Mouse (Mus musculus): ENCODE measurements around the gene Srebf2. TPM values are rescaled to one million over a fixed set of nuclear protein-coding genes. Genes with fewer than 3 reads are reported as not detected.

Srebf2 gene
- polyA plus RNA-seq, 2 experiments from 2014 or later, result 32.6 to 51.4 TPM

GRCm38 (mm10) chr15:82156902-82157301 lies 9.9 kb downstream of the Srebf2 start:
- ATAC-seq, result no peak

DNA sequence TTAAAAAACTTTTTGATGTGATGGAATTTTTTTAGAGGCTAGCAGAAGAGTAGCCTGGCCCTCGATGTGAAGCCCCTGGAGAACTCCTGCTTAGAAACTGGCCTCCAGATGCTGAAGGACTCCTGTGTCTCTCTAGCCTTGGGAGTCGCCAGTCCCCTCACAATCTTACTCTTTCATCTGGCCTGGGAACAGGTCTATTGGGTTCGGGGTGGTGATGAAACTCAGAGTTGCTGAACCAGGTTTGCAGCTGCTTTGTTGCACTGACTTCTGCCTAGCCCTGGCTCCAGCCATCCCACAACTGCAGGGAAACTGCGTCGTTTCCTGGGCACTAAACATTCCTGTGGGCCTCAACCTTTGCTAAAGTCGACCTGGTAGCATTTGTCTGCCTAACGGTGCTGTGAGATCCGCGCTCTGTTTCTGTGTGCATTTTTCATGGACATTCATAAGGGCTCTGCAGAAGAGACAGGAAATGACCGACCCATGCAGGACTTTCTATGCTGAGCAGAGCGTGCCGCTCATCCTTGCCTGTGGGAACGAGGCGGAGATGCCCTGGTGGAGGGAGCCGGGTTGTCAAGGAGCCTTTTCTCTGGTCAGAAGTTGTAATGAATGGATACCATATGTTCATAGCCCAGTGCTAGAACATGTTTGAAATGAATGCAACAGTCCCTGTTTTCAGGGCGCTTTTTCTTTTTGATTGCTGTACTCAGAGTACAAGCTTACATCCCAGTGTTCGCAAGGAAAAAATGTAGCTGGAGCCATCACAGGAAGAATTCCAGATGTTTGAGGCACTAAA lies 11.5 kb downstream of the Srebf2 start:
- no peak for ATAC-seq

GRCm38 (mm10) chr15:82159471-82159870 lies 12.5 kb downstream of the Srebf2 start:
- ATAC-seq, result no peak

DNA sequence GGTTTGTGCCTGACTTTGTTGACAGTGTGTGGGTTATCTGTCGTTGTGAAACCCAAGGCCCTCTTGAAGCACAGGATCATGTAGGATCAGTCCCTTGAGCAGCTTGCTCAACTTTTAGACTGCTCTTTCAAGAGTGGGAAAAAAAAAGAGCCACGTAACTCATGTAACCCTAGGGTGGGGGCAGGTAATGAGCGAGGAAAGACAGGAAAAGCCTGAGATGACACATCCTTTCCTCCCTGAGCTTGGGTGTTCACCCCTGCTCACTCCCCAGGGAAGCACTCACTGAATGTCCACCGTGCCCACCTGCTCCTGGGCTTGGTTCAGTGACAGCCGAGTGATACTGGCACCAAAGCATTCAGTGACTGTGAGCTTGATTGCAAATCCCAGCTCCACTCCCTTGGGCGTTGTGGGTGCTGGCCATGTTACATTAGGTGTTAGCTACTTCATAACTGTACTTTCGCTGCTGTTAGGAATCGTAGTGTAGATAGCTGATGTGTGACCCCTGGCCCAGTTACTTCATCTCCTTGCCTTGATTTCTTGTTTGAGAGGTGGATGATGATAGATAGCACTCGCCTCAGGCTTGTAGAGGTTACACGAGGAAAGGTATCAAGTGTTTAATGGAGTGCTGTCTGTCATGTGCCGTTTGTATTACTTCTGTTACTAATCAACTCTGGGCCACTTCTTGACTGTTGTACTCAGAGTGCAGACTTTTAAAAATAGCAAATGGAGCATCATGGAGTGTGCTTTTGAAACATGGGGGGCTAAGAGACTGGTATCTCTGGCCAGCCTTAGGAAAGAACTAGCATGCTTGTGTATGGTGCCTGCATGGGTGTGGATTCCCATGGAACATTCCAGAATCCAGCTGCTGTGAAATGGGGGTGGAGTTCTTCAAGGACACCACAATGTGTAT lies 14.0 kb downstream of the Srebf2 start:
- no peak for ATAC-seq

DNA sequence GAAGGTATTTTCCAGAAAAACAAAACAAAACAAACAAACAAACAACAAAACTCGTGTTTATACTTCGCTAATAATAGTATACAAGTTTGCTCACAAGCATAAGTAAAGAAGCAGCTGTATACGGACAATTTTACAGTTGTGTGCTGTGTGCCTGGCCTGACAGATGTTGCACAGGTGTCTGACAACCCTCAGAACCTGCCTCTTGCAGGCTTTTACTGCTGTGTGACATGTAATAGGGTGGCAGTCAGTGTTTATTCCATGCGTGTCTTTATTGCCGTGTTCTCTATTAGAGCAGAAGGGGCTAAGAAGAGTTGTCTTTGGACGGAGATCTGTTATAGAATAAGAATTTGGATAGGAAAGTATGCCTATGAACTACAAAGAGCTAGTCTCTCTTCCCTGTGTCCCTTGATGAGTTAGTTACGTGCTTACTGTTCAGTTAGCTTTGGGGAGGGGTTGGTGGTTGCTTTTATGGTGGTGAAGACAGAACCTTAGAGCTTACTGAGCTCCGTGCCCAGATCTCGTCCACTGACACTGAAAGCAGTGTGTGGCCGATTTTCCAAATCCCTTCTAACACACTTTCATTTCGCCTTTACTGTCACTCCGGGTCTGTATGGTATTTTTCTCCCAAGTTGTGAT lies 15.1 kb downstream of the Srebf2 start:
- ATAC-seq, result no peak

GRCm38 (mm10) chr15:82163356-82164060 lies 16.5 kb downstream of the Srebf2 start:
- no peak for ATAC-seq

DNA sequence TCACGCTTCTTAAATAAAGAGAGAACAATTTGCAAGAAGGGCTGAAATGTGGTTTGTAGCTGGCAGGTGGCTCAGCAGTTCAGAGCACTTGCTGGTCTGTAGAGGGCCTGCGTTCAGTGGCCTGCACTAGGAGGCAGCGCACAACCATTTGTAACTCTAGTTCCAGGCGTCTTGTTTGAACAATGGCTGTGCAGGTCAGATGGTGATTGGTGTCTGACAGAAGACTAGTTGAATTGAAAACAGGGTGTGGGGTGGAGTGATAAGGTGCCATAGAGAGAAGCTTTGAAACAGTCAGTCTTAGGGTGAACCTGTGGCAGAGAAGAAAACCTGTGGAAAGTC lies 17.0 kb downstream of the Srebf2 start:
- ATAC-seq, result no peak

- ATAC-seq, result no peak
Measured at GRCm38 (mm10) chr15:82164496-82164895, 17.5 kb downstream of the Srebf2 start.

DNA sequence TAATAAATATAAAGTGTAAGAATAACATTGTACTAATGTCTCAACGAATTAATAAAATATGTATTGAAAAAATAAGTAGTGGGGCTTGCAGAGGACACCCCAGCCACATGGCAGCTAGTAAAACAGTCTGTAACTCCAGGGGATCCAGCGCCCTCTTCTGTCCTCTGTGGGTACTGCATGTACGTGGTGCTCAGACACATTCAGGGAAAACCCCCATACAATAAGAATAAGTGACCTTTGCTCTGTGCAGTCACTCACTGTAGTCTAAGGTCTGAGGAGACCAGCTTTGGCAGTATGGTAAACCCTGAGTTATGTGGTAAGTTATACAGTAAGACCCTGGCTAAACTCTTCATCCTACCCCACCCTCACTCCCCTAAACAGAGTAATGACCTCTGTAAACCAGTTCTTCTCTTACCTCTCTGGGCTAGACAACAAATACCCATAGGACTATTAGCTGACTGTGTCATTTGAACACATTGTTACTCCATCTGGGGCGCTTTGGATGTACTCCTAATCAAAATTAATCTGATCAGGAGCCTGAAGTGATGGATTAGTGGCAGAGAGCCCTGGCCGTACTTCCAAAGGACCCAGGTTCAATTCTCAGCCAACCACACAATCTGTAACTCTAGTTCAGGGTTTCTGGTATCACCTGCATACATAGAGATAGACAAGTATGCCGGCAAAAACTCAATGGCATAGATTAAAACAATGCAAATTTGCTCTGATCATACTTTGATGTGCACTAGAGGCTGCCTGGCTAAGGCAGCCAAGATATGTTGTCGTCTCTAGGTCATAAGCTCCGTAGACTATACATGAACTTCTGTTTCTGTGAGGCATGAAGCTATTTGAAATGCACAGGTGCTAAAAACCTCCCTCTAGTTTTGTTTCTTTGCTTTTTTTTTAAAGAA lies 18.6 kb downstream of the Srebf2 start:
- peak; percentile 27 for ATAC-seq

GRCm38 (mm10) chr15:82166240-82167100 lies 19.5 kb downstream of the Srebf2 start:
- ATAC-seq, result peak; percentile 68

DNA sequence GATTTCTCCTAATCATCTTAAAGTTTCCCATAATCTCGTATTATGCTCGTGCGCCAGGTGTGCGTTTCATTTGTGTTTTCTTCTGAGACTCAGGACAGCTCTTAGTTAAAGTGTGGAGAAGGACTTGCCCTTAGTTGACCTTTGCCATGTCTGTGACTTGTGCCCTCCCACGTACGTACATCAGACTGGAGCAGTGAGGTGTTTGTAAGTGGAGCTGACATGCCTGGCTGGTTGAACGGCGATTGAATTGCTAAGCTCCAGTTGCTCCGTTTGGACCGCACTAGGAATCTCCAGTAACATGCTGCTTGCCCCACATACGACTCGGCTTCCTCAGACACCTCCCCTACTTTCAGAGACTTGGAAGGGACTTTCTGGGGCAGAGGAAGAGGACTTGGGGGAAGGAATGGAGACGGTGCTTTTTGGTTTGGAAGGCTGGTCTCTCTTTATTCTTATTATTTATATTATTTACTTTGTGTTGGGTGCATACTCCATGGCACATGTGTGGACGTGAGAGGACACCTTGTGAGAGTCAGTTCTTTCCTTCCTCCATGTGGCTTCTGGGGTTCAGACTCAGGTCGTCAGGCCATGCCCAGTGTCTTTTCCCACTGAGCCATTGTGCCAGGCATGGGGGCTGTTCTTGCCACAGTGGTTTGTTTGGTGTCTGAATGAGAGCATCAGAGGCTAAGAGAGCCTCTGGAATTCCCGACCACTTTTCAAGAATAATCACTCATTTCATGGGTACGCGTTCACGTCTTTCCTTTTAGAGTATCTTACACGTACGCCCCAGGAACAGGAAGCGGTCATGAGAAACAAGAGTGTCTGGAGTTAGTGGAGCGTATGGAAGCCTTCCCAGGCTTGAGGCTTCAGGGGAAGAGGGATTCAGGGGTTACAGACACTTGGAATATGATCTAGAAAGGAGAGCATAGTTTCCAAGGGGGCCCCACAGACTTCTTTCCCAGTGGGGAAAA lies 20.5 kb downstream of the Srebf2 start:
- no peak for ATAC-seq

DNA sequence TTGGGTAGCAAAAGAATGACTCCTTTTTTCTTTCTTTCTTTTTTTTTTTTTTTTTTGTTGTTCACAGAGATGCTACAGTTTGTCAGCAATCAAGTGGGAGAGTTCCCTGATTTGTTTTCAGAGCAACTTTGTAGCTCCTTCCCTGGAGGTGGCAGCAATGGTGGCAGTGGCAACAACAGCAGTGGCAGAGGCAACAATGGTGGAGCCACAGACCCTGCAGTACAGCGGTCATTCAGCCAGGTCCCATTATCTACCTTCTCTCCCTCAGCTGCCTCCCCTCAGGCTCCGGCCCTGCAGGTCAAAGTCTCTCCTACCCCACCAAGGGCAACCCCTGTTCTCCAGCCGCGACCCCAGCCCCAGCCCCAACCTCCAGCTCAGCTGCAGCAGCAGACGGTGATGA lies 22.7 kb downstream of the Srebf2 start:
- no peak for ATAC-seq

DNA sequence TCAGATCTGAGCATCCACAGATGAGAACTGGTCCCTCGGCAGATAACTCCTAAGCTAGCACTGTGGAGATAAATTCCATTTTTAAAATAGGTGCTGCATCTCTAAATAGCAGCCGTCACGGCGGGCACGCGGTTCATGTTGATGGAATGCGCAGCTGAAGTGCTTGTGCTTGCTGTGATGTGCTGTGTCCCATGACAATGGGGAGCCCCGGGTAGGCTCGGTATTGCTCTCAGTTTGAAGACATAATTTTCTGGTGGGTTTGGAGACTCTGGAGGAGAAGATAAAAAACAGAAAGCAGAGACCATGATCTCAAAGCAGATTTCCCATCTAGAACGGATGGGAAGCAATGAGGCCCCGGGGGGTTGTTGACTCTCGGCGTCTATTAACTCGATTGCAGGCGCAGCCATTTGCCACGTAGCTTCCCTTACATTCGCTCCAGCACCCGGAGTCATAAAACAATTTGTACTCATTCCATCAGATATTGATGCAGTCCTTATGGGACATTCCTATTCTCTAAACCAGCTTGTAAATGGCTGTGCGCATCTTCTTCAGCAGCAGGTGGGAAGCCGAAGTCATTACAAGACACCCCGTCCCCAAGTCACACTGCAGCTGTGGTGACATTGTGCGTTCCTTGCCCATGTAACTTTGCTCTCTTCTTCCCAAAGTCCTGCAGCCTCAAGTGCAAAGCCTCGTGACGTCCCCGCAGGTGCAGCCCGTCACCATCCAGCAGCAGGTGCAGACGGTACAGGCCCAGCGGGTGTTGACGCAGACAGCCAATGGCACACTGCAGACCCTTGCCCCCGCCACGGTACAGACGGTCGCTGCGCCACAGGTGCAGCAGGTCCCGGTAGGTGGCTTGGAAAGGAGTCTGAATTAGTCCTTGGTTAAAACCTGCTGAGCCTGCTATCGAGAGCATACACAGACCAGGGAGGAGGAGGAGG lies 23.7 kb downstream of the Srebf2 start:
- ATAC-seq, result no peak

DNA sequence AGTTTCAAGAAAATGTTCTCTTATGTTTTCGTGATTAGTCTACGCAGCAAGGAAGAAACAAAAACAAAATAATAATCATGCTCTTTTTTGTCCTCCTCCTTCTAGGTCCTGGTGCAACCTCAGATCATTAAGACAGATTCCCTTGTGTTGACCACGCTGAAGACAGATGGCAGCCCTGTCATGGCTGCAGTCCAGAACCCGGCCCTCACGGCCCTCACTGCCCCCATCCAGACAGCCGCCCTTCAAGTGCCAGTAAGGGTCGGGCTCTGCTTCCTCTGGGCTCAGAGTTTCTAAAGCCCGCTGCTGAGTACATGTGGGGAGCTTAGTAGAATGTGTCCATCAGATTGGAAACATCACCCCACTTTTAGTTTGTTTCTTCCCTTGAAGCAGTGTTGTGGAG lies 25.7 kb downstream of the Srebf2 start:
- ATAC-seq, result no peak

- no peak for ATAC-seq
Measured at GRCm38 (mm10) chr15:82175091-82175490, 28.1 kb downstream of the Srebf2 start.

DNA sequence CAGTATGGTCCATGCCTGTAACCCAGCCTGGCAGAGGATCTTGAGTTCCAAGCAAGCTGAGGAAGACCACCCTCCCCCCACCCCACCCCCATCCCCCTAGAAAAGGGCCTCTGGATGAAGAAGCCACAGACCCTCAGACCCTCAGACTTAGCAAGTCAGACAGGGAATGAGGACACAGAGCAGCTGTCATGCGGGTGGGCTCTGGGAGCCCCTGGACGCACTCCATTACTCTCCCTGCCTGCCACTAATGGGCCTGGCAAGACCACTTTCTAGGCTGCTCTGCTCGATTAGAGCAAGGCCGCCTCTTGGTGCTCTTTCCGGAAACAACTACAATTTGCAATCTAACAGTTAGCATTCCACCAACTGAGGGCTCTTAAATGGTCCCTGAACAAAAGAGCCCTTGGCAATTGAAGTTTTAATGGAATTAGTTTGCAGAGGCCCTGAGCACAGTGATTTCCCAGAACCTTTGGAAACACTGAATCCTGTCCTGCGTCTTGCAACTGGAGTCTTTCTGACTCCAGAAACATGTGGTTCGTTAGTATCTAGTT lies 30.8 kb downstream of the Srebf2 start:
- no peak for ATAC-seq

DNA sequence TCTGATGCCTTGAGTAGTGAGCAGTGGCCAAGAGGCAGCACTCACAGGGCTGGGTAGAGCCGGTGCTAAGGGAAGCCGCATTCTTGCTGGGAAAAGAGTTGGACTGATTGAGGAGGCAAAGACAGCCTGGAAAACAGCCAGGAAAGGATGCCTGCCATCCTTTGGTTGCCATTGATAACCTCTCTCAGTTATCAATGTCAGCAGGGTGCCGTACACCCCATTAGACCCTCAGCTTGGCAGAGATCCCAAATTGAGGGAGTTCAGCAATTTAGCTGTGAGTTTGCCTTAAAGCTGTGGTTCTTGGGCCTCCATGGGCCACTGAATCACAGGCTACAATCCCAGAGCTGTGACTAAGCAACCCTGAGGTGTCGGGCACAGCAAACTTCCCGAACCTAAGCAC lies 34.1 kb downstream of the Srebf2 start:
- ATAC-seq, result no peak

DNA sequence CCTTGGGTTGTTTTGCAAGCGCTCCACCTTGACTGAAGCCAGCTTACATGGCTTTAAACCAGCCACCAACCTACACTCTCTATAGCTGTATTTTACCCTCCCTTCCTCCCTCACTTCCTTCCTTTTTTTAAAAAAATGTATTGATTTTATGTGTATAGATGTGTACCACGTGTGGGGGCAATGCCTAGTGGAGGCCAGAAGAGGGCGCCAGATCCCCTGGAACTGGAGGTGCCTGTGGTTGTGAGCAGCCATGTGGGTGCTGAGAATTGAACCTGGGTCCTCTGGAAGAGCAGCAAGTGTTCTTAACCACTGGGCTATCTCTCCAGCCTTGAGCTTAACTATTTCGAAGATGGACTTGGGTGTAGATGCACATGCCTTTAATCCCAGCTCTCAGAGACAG lies 35.3 kb downstream of the Srebf2 start:
- ATAC-seq, result no peak

All from activated CD4-positive, CD25-positive, alpha-beta regulatory T cell, adult 4 months (primary cell).